Mouse (Mus musculus) CD4-positive, CD25-positive, alpha-beta regulatory T cell (primary cell): ENCODE data around the gene Mup16. TPM values are rescaled to one million over a fixed set of nuclear protein-coding genes. Genes with fewer than 3 reads are reported as not detected.

Experiments
- polyA plus RNA-seq: library from polyadenylated mRNA; unstranded; fragments of 100-300 nt; shearing (Covaris generic); gene quantifications from one replicate; pipeline ENCODE4 v1.2.1, GENCODE M21; 2017

Mup16 gene
- not detected for polyA plus RNA-seq

DNA sequence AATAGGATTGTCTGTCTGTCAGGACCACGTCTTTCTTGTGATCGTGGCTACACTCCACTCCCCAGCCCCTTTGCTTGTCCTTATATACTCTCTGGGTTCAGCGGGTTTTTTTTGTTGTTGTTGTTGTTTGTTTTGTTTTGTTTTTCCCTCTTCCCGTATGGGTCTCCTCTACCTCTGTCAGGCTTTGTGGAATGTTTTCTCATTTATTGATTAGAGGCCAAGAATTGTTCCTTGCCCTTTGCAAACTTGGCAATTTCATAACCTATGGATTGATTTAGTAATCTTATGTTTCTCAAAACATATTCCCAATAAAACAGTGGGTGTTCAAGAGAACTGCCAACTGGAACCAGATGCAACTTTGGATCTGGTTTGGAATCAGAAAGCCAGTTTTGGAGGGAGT is at the start of gene Mup16:
Gene Mup16, minus strand, starts transcription at position 101 of the 400 bp plus-strand sequence.

Other genes with a start within 250 kb of the Mup16 start
- not detected for gene Mup14, start 215.5 kb downstream of the Mup16 start, polyA plus RNA-seq
- gene Mup15, start 79.8 kb downstream of the Mup16 start, polyA plus RNA-seq: not detected
- not detected for gene Mup17, start 76.3 kb upstream of the Mup16 start, polyA plus RNA-seq
- gene Mup18, start 154.6 kb upstream of the Mup16 start, polyA plus RNA-seq: not detected